Mouse (Mus musculus) liver, embryonic 16.5 days (tissue): ENCODE results near the gene Lrrc2. TPM values are rescaled to one million over a fixed set of nuclear protein-coding genes. Genes with fewer than 3 reads are reported as not detected.

Experiments used
- ATAC-seq: fragments of 200-750 bp; cut with Nextera tagmentation; 2 replicates; pipeline ENCODE4 v1.8.0; 2017; ENCODE audit warnings: low read depth, mild to moderate bottlenecking, moderate number of reproducible peaks, moderate library complexity
- H3K27ac ChIP-seq: fragments of 300-500 bp; sonication (generic); 2 replicates; pipeline ENCODE4 v1.5.1; 2014; ENCODE audit warnings: mild to moderate bottlenecking, low read length
- H3K27me3 ChIP-seq: fragments of 300-500 bp; sonication (generic); 2 replicates; pipeline ENCODE4 v1.6.1; 2014; ENCODE audit warnings: low read depth, low read length, mixed read lengths; ENCODE audit not compliant: control insufficient read depth, insufficient read depth
- H3K36me3 ChIP-seq: fragments of 300-500 bp; sonication (generic); 2 replicates; pipeline ENCODE4 v1.6.1; 2014; ENCODE audit warnings: mild to moderate bottlenecking; ENCODE audit not compliant: control insufficient read depth, insufficient read depth
- H3K4me1 ChIP-seq: fragments of 300-500 bp; sonication (generic); 2 replicates; pipeline ENCODE4 v1.6.1; 2014; ENCODE audit warnings: low read depth, low read length, mixed read lengths; ENCODE audit not compliant: control insufficient read depth
- H3K4me2 ChIP-seq: fragments of 300-500 bp; sonication (generic); 2 replicates; pipeline ENCODE4 v1.6.1; 2014; ENCODE audit warnings: low read depth, low read length, mixed read lengths
- H3K4me3 ChIP-seq: fragments of 300-500 bp; sonication (generic); 2 replicates; pipeline ENCODE4 v1.5.1; 2014; ENCODE audit warnings: low read depth, mild to moderate bottlenecking, low read length
- H3K9ac ChIP-seq: fragments of 300-500 bp; sonication (generic); 2 replicates; pipeline ENCODE4 v1.6.1; 2014; ENCODE audit warnings: low read depth, low read length
- H3K9me3 ChIP-seq: fragments of 300-500 bp; sonication (generic); replicated peaks from 2 replicates; pipeline ENCODE4 v1.6.1; 2016; ENCODE audit warnings: low read length; ENCODE audit not compliant: control insufficient read depth
- WGBS: fragments of 180-500 bp; shearing (Covaris S2); extraction: QIAGEN DNeasy Blood & Tissue Kit; methylation state at CpG from one replicate; pipeline ENCODE4 v1.1.7; 2014; ENCODE audit not compliant: insufficient replicate concordance; 5-methylcytosine and 5-hydroxymethylcytosine counted together
- microRNA-seq: library from miRNA; unstranded; fragments of <30 nt; microRNA quantifications from one replicate; pipeline ENCODE4, GENCODE M21; 2016
- polyA plus RNA-seq: library from polyadenylated mRNA; unstranded; fragments of >200 nt; fragmentation: Nextera tagmentation; extraction: Ambion mirVana; gene quantifications from 2 replicates; pipeline ENCODE4 v1.2.1, GENCODE M21; 2015

Lrrc2 gene
- polyA plus RNA-seq, 1 experiment from 2014 or later = 0.44 TPM

- peaks cover 4% of the 10 kb centered on the region for H3K4me1 ChIP-seq
- WGBS = 68% methylated on average over 2 of the region's 2 CpGs
- ATAC-seq = no peak
- H3K9me3 ChIP-seq = no peaks in the 10 kb centered on the region
- no peak overlapping the region for H3K4me2 ChIP-seq
- no peaks in the 10 kb centered on the region; the same call in 1 of the 2 replicates for H3K36me3 ChIP-seq
- H3K27me3 ChIP-seq = no peaks in the 10 kb centered on the region
- no peak overlapping the region for H3K9ac ChIP-seq
- H3K4me3 ChIP-seq = no peak overlapping the region
- H3K27ac ChIP-seq = no peak overlapping the region
These were observed 55.2 kb downstream of the Lrrc2 start for GRCm38 (mm10) chr9:111006544-111006943.

- Histone ChIP-seq H3K9me3 (no peaks in the 10 kb centered on the region), H3K36me3 (no peaks in the 10 kb centered on the region; the same call in 1 of the 2 replicates), H3K4me1 (no peaks in the 10 kb centered on the region), H3K9ac (no peak overlapping the region), H3K27me3 (no peaks in the 10 kb centered on the region), H3K4me2 (no peak overlapping the region), H3K27ac (no peak overlapping the region), H3K4me3 (no peak overlapping the region)
- ATAC-seq = no peak
- WGBS = 47% methylated on average over 3 of the region's 3 CpGs
These were observed 58.4 kb downstream of the Lrrc2 start for GRCm38 (mm10) chr9:111009763-111010162.

- WGBS = 67% methylated on average over 9 of the region's 9 CpGs
- Histone ChIP-seq H3K9me3 (no peaks in the 10 kb centered on the region), H3K4me2 (no peak overlapping the region), H3K9ac (no peak overlapping the region), H3K27ac (no peak overlapping the region), H3K36me3 (no peaks in the 10 kb centered on the region), H3K27me3 (no peaks in the 10 kb centered on the region), H3K4me3 (no peak overlapping the region), H3K4me1 (no peaks in the 10 kb centered on the region)
- no peak for ATAC-seq
These were observed 60.2 kb downstream of the Lrrc2 start for GRCm38 (mm10) chr9:111011550-111011949.

GRCm38 (mm10) chr9:111012041-111012440, 60.7 kb downstream of the Lrrc2 start:
- Histone ChIP-seq H3K4me3 (no peak overlapping the region), H3K27me3 (no peaks in the 10 kb centered on the region), H3K4me2 (no peak overlapping the region), H3K27ac (no peak overlapping the region), H3K9me3 (no peaks in the 10 kb centered on the region), H3K9ac (no peak overlapping the region), H3K4me1 (no peaks in the 10 kb centered on the region), H3K36me3 (no peaks in the 10 kb centered on the region)
- ATAC-seq = no peak
- 34% methylated on average over 3 of the region's 3 CpGs for WGBS

GRCm38 (mm10) chr9:111015658-111016057, 64.3 kb downstream of the Lrrc2 start:
- H3K4me1 ChIP-seq = peaks cover 2% of the 10 kb centered on the region; the same call in 1 of the 2 replicates
- H3K9ac ChIP-seq = no peak overlapping the region
- 70% methylated on average over 4 of the region's 4 CpGs for WGBS
- no peaks in the 10 kb centered on the region for H3K27me3 ChIP-seq
- H3K36me3 ChIP-seq = no peaks in the 10 kb centered on the region
- no peak overlapping the region for H3K4me2 ChIP-seq
- ATAC-seq = no peak
- no peaks in the 10 kb centered on the region for H3K9me3 ChIP-seq
- no peak overlapping the region for H3K27ac ChIP-seq
- no peak overlapping the region for H3K4me3 ChIP-seq

GRCm38 (mm10) chr9:111019022-111019421, 67.7 kb downstream of the Lrrc2 start, which contains the start of gene Ltf:
Gene Ltf (plus strand): TSS chr9:111019271.
- H3K4me1 ChIP-seq = peaks cover 2% of the 10 kb centered on the region; the same call in 1 of the 2 replicates
- H3K4me3 ChIP-seq = peak within 1 kb of the TSS; percentile 3; the same call in 1 of the 2 replicates
- no peak within 1 kb of the TSS for H3K9ac ChIP-seq
- no peaks in the 10 kb centered on the region for H3K27me3 ChIP-seq
- no peaks in the 10 kb centered on the region for H3K36me3 ChIP-seq
- no peak within 1 kb of the TSS for H3K4me2 ChIP-seq
- no peak within 1 kb of the TSS for H3K27ac ChIP-seq
- 24% methylated on average over 5 of the region's 5 CpGs for WGBS
- no peaks in the 10 kb centered on the region for H3K9me3 ChIP-seq
- peak; percentile 66; the same call in 1 of the 2 replicates for ATAC-seq

- no peak overlapping the region for H3K9ac ChIP-seq
- H3K27me3 ChIP-seq = no peaks in the 10 kb centered on the region
- H3K4me2 ChIP-seq = no peak overlapping the region
- no peak overlapping the region for H3K4me3 ChIP-seq
- ATAC-seq = no peak
- H3K36me3 ChIP-seq = no peaks in the 10 kb centered on the region
- no peaks in the 10 kb centered on the region for H3K4me1 ChIP-seq
- WGBS = 55% methylated on average over 10 of the region's 10 CpGs
- H3K27ac ChIP-seq = no peak overlapping the region
- no peaks in the 10 kb centered on the region for H3K9me3 ChIP-seq
These were observed 75.4 kb downstream of the Lrrc2 start for GRCm38 (mm10) chr9:111026791-111027190.

Small RNAs within 50 kb of the gene (microRNA-seq; reads per million reads assigned to microRNA genes)
- not detected for gene Gm24269

Other genes with a start within 250 kb of the Lrrc2 start
- gene Myl3, start 209.7 kb upstream of the Lrrc2 start, polyA plus RNA-seq = 1.1 and 1.9 TPM in 2 replicates
- gene Pth1r, start 204.4 kb upstream of the Lrrc2 start, polyA plus RNA-seq = 2.3 and 2.5 TPM in 2 replicates
- gene Prss42, start 153.4 kb upstream of the Lrrc2 start, polyA plus RNA-seq = not detected in 2 replicates
- gene Prss44, start 137.6 kb upstream of the Lrrc2 start, polyA plus RNA-seq = not detected in 2 replicates
- not detected in 2 replicates for gene Prss43, start 124.9 kb upstream of the Lrrc2 start, polyA plus RNA-seq
- not detected in 2 replicates for gene Prss45, start 117.0 kb upstream of the Lrrc2 start, polyA plus RNA-seq
- gene Prss46, start 107.0 kb upstream of the Lrrc2 start, polyA plus RNA-seq = not detected in 2 replicates
- gene Prss50, start 93.6 kb upstream of the Lrrc2 start, polyA plus RNA-seq = 8.2 and 8.6 TPM in 2 replicates
- 1.8 and 2.0 TPM in 2 replicates for gene Als2cl, start 71.7 kb upstream of the Lrrc2 start, polyA plus RNA-seq
- 2.0 and 2.8 TPM in 2 replicates for gene Tmie, start 71.4 kb upstream of the Lrrc2 start, polyA plus RNA-seq
- gene Fam240a, start 34.7 kb upstream of the Lrrc2 start, polyA plus RNA-seq = not detected in 2 replicates
- gene Tdgf1, start 5.4 kb upstream of the Lrrc2 start, polyA plus RNA-seq = not detected in 2 replicates
- gene Rtp3, start 39.0 kb downstream of the Lrrc2 start, polyA plus RNA-seq = 13.7 and 18.1 TPM in 2 replicates
- 173 and 211 TPM in 2 replicates for gene Ltf, start 67.7 kb downstream of the Lrrc2 start, polyA plus RNA-seq
- 15.7 and 18.2 TPM in 2 replicates for gene Ccrl2, start 106.0 kb downstream of the Lrrc2 start, polyA plus RNA-seq
- gene Lrrfip2, start 166.0 kb downstream of the Lrrc2 start, polyA plus RNA-seq = 16.2 and 16.9 TPM in 2 replicates